22 mouse cellular contexts compared by ENCODE assay signal in genomic region chr7:142389961-142390650, GRCm38 (mm10). TPM values are rescaled to one million over a fixed set of nuclear protein-coding genes. Genes with fewer than 3 reads are reported as not detected.
DNase-seq lines count a peak whose midpoint lies in the region; ATAC-seq and TF ChIP-seq lines count a peak whose summit lies in the region.
"Had no signal": no experiment of that assay in that cellular context is flagged by ENCODE, and none has a peak within 500 bp of the region (broad histone marks: within the 10 kb centered on the region; RNA-seq: fewer than 3 reads in every experiment).

No protein-coding gene starts in this region.

- ATAC-seq in heart, embryonic 12.5 days (ENCODE audit: insufficient number of reproducible peaks, low FRiP score): no peak
- no peak for ATAC-seq in liver, embryonic 11.5 days (replicated peaks; ENCODE audit: low FRiP score)
- no peak for ATAC-seq in inflammation-experienced regulatory T-cells, adult 6 months
- ATAC-seq in intestine, embryonic 15.5 days: no peak
- ATAC-seq: forebrain, postnatal 0 days; Patski had no signal

- no peak overlapping the region for H3K27ac ChIP-seq in heart, adult 2 months
- no peak overlapping the region for H3K27ac ChIP-seq in heart, embryonic 12.5 days (ENCODE audit: poor library complexity, severe bottlenecking)
- no peak overlapping the region for H3K27ac ChIP-seq in MEL (ENCODE audit: control insufficient read depth, low read depth, low read length)
- 0 out of 2 replicates have a peak overlapping the region, but pooled peaks have one; percentile 9 for H3K27ac ChIP-seq in liver, embryonic 11.5 days (ENCODE audit: low read depth, low read length)
- no peak overlapping the region for H3K27ac ChIP-seq in intestine, embryonic 15.5 days
- no peak overlapping the region for H3K27ac ChIP-seq in midbrain, embryonic 10.5 days (replicated peaks)
- H3K27ac ChIP-seq: gastrocnemius, adult 2 months; hindbrain, embryonic 14.5 days; kidney, postnatal 0 days; limb, embryonic 12.5 days; lung, embryonic 15.5 days; midbrain, embryonic 12.5 days had no signal

- no peak overlapping the region for H3K4me3 ChIP-seq in heart, adult 2 months
- H3K4me3 ChIP-seq in heart, embryonic 12.5 days: no peak overlapping the region
- no peak overlapping the region for H3K4me3 ChIP-seq in MEL (ENCODE audit: control insufficient read depth in 1 of 2, insufficient read depth in 1 of 2, low read depth in 2 of 2, low read length in 2 of 2)
- no peak overlapping the region for H3K4me3 ChIP-seq in liver, embryonic 11.5 days (ENCODE audit: low read depth, low read length)
- peak overlapping the region; percentile 69 for H3K4me3 ChIP-seq in megakaryocyte, embryonic 14.5 days (replicated peaks)
- H3K4me3 ChIP-seq in intestine, embryonic 15.5 days (replicated peaks): no peak overlapping the region
- H3K4me3 ChIP-seq in midbrain, embryonic 10.5 days: no peak overlapping the region
- H3K4me3 ChIP-seq: gastrocnemius, adult 2 months; limb, embryonic 12.5 days; lung, embryonic 15.5 days; midbrain, embryonic 12.5 days had no signal

- no peak for TF ChIP-seq POLR2A in heart, adult 2 months (IDR thresholded peaks at IDR 0.05; ENCODE audit: insufficient read depth, low read depth, low read length)
- no peak for TF ChIP-seq POLR2A in MEL (IDR thresholded peaks at IDR 0.05; ENCODE audit: control insufficient read depth in 1 of 2, insufficient read depth in 1 of 2, low read depth in 1 of 2, low read length in 2 of 2, poor library complexity in 1 of 2)

- peaks cover 2% of the 10 kb centered on the region for H3K79me2 ChIP-seq in heart, adult 2 months (replicated peaks; ENCODE audit: control insufficient read depth, insufficient read depth, low read length)
- peaks cover 21% of the 10 kb centered on the region for H3K79me2 ChIP-seq in MEL (ENCODE audit: control insufficient read depth, insufficient read depth, low read length, poor library complexity)

- TF ChIP-seq RAD21 in MEL (IDR thresholded peaks at IDR 0.05; ENCODE audit: low read depth, low read length): no peak

- no peak overlapping the region for H3K4me2 ChIP-seq in heart, embryonic 12.5 days
- H3K4me2 ChIP-seq in liver, embryonic 11.5 days: no peak overlapping the region
- no peak overlapping the region for H3K4me2 ChIP-seq in intestine, embryonic 15.5 days (replicated peaks)
- H3K4me2 ChIP-seq: hindbrain, embryonic 14.5 days; limb, embryonic 12.5 days; lung, embryonic 15.5 days; midbrain, embryonic 12.5 days had no signal

- intact Hi-C loops in heart, adult 2 months (cut with DNase I): loop anchor here (2.0 to 5.0 kb wide), 3 partner anchors 17 to 58 kb away; partner anchors contain the start of gene Ifitm10

- no peak for TF ChIP-seq EP300 in heart, adult 2 months (IDR thresholded peaks at IDR 0.05; ENCODE audit: insufficient read depth, low read depth, low read length)
- TF ChIP-seq EP300 in MEL (IDR thresholded peaks at IDR 0.05; ENCODE audit: low read depth in 1 of 2, low read length in 2 of 2): no peak

- TF ChIP-seq CTCF in heart, adult 2 months (IDR thresholded peaks at IDR 0.05): no peak
- TF ChIP-seq CTCF in MEL (IDR thresholded peaks at IDR 0.05 in 2 of 3, conservative IDR thresholded peaks at IDR 0.05 in 1 of 3; ENCODE audit: control insufficient read depth in 1 of 3, insufficient read depth in 1 of 3, low read depth in 2 of 3, low read length in 3 of 3, poor library complexity in 1 of 3, severe bottlenecking in 1 of 3): no peak

- 79% methylated on average over 3 of the region's 3 CpGs for WGBS in heart, adult 2 months
- WGBS in heart, embryonic 12.5 days: 78% methylated on average over 3 of the region's 3 CpGs
- WGBS in liver, embryonic 11.5 days: 79% methylated on average over 3 of the region's 3 CpGs
- 81% methylated on average over 3 of the region's 3 CpGs for WGBS in intestine, embryonic 15.5 days
- WGBS in midbrain, embryonic 10.5 days: 83% methylated on average over 3 of the region's 3 CpGs

- H3K27me3 ChIP-seq in heart, adult 2 months (ENCODE audit: control insufficient read depth, insufficient read depth, low read length): no peaks in the 10 kb centered on the region
- H3K27me3 ChIP-seq in heart, embryonic 12.5 days (replicated peaks): no peaks in the 10 kb centered on the region
- H3K27me3 ChIP-seq in MEL (ENCODE audit: control insufficient read depth in 1 of 2, insufficient read depth in 2 of 2, low read length in 2 of 2): no peaks in the 10 kb centered on the region
- H3K27me3 ChIP-seq in liver, embryonic 11.5 days (replicated peaks; ENCODE audit: control insufficient read depth, insufficient read depth, low read length): no peaks in the 10 kb centered on the region
- H3K27me3 ChIP-seq in megakaryocyte, embryonic 14.5 days (replicated peaks): no peaks in the 10 kb centered on the region
- no peaks in the 10 kb centered on the region for H3K27me3 ChIP-seq in intestine, embryonic 15.5 days (replicated peaks)
- H3K27me3 ChIP-seq in midbrain, embryonic 10.5 days (ENCODE audit: low read depth, poor library complexity, severe bottlenecking): no peaks in the 10 kb centered on the region
- H3K27me3 ChIP-seq: limb, embryonic 12.5 days; lung, embryonic 15.5 days; Patski had no signal

- H3K4me1 ChIP-seq in heart, adult 2 months (ENCODE audit: control insufficient read depth, insufficient read depth, low read length): peaks cover 29% of the 10 kb centered on the region
- peaks cover 25% of the 10 kb centered on the region for H3K4me1 ChIP-seq in heart, embryonic 12.5 days (replicated peaks)
- H3K4me1 ChIP-seq in MEL (ENCODE audit: control insufficient read depth in 1 of 2, insufficient read depth in 2 of 2, low read length in 2 of 2): peaks cover 22 to 49% of the 10 kb centered on the region in 2 experiments
- peaks cover 47% of the 10 kb centered on the region for H3K4me1 ChIP-seq in liver, embryonic 11.5 days (replicated peaks; ENCODE audit: control insufficient read depth, insufficient read depth, low read length)
- H3K4me1 ChIP-seq in megakaryocyte, embryonic 14.5 days: peaks cover 91% of the 10 kb centered on the region
- H3K4me1 ChIP-seq in intestine, embryonic 15.5 days (replicated peaks): peaks cover 17% of the 10 kb centered on the region
- H3K4me1 ChIP-seq in midbrain, embryonic 10.5 days: peaks cover 34% of the 10 kb centered on the region

- DNase-seq in heart, adult 2 months: peak; percentile 17 to 30
- DNase-seq in MEL (ENCODE audit: low read depth, low spot score): peak; percentile 29
- DNase-seq in liver, embryonic 11.5 days (ENCODE audit: low spot score): no peak
- DNase-seq in midbrain, embryonic 10.5 days (ENCODE audit: low spot score): no peak
- DNase-seq: cerebellum, adult 2 months; forebrain, postnatal 0 days; gastrocnemius, adult 2 months; heart, adult 18-20 months; kidney, adult 11 months had no signal

- no peak overlapping the region for H3K9ac ChIP-seq in heart, adult 2 months (ENCODE audit: low read depth, low read length)
- H3K9ac ChIP-seq in heart, embryonic 12.5 days: no peak overlapping the region
- H3K9ac ChIP-seq in MEL (ENCODE audit: control insufficient read depth, low read depth, low read length, poor library complexity, severe bottlenecking): no peak overlapping the region
- no peak overlapping the region for H3K9ac ChIP-seq in liver, embryonic 11.5 days (ENCODE audit: low read depth, low read length)
- H3K9ac ChIP-seq in intestine, embryonic 15.5 days: no peak overlapping the region
- H3K9ac ChIP-seq: forebrain, postnatal 0 days; hindbrain, embryonic 14.5 days; limb, embryonic 12.5 days; lung, embryonic 15.5 days; midbrain, embryonic 12.5 days had no signal

- no peaks in the 10 kb centered on the region for H3K9me3 ChIP-seq in heart, embryonic 12.5 days (replicated peaks)
- H3K9me3 ChIP-seq in MEL (replicated peaks; ENCODE audit: insufficient read depth, low read length): no peaks in the 10 kb centered on the region
- H3K9me3 ChIP-seq in liver, embryonic 11.5 days (ENCODE audit: control insufficient read depth, low read length): no peaks in the 10 kb centered on the region
- H3K9me3 ChIP-seq in megakaryocyte, embryonic 14.5 days: no peaks in the 10 kb centered on the region
- H3K9me3 ChIP-seq in intestine, embryonic 15.5 days: no peaks in the 10 kb centered on the region
- no peaks in the 10 kb centered on the region for H3K9me3 ChIP-seq in midbrain, embryonic 10.5 days (replicated peaks)
- H3K9me3 ChIP-seq: limb, embryonic 12.5 days; lung, embryonic 15.5 days; midbrain, embryonic 12.5 days had no signal

- peaks cover 5% of the 10 kb centered on the region; the same call in 1 of the 2 replicates for H3K36me3 ChIP-seq in heart, adult 2 months (ENCODE audit: control insufficient read depth, insufficient read depth, low read length)
- H3K36me3 ChIP-seq in heart, embryonic 12.5 days: peaks cover 6% of the 10 kb centered on the region
- peaks cover 0 to 22% of the 10 kb centered on the region in 2 experiments for H3K36me3 ChIP-seq in MEL (ENCODE audit: control insufficient read depth in 1 of 2, insufficient read depth in 2 of 2, low read length in 2 of 2)
- peaks cover 6% of the 10 kb centered on the region for H3K36me3 ChIP-seq in liver, embryonic 11.5 days (ENCODE audit: control insufficient read depth, insufficient read depth, low read length)
- peaks cover 20% of the 10 kb centered on the region for H3K36me3 ChIP-seq in megakaryocyte, embryonic 14.5 days (replicated peaks; ENCODE audit: low read length)
- H3K36me3 ChIP-seq in intestine, embryonic 15.5 days: peaks cover 2% of the 10 kb centered on the region; the same call in 1 of the 2 replicates
- H3K36me3 ChIP-seq in midbrain, embryonic 10.5 days: peaks cover 7% of the 10 kb centered on the region; the same call in 1 of the 2 replicates

RNA-seq across cellular contexts. Expression of gene Ctsd, which starts 2.3 kb away (rescaled TPM):
- total RNA-seq in heart, adult 2 months (2021): 100 to 1,000 TPM; 883 to 991 TPM
- polyA plus RNA-seq in heart, adult 2 months (2012; rRNA removed): 1,120 and 1,462 TPM in 2 replicates
- 431 and 436 TPM in 2 replicates for polyA plus RNA-seq in heart, embryonic 12.5 days (2016; fragmentation: Nextera tagmentation; extraction: Ambion mirVana)
- total RNA-seq in MEL (2012; rRNA removed): 112 and 115 TPM in 2 replicates
- 100 to 1,000 TPM in 1 of 2 experiments, 10 to 100 TPM in 1; 89.3 to 179 TPM for polyA plus RNA-seq in MEL (2012; ENCODE audit: insufficient read depth in 1 of 2, insufficient read length in 2 of 2, low read depth in 1 of 2, low replicate concordance in 2 of 2, missing spikeins in 1 of 2)
- polyA plus RNA-seq in liver, embryonic 11.5 days (2014; fragmentation: Nextera tagmentation; extraction: Ambion mirVana): 316 and 340 TPM in 2 replicates
- polyA plus RNA-seq in megakaryocyte, embryonic 14.5 days (2012; ENCODE audit: insufficient read depth, low replicate concordance): 432 and 816 TPM in 2 replicates
- 100 to 1,000 TPM; 259 to 561 (median 285) TPM for polyA plus RNA-seq in inflammation-experienced regulatory T-cells, adult 6 months (2017; shearing (Covaris generic))
- polyA plus RNA-seq in intestine, embryonic 15.5 days (2015; fragmentation: Nextera tagmentation; extraction: Ambion mirVana): 282 and 329 TPM in 2 replicates
- 145 and 171 TPM in 2 replicates for polyA plus RNA-seq in midbrain, embryonic 10.5 days (2016; fragmentation: Nextera tagmentation; extraction: Ambion mirVana)

RNA-seq across cellular contexts. Expression of gene Gm49369, which starts 7.6 kb away (rescaled TPM):
- 1 to 10 TPM; 3.5 to 4.9 TPM for total RNA-seq in heart, adult 2 months (2021)
- polyA plus RNA-seq in heart, adult 2 months (2012; rRNA removed): 0.23 TPM in 1 of 2 replicates, not detected in the other
- 3.0 TPM in 1 of 2 replicates, not detected in the other for polyA plus RNA-seq in heart, embryonic 12.5 days (2016; fragmentation: Nextera tagmentation; extraction: Ambion mirVana)
- 3.2 and 8.1 TPM in 2 replicates for total RNA-seq in MEL (2012; rRNA removed)
- polyA plus RNA-seq in MEL (2012; ENCODE audit: insufficient read depth in 1 of 2, insufficient read length in 2 of 2, low read depth in 1 of 2, low replicate concordance in 2 of 2, missing spikeins in 1 of 2): 10 to 100 TPM in 1 of 2 experiments, not detected in 1; 15.2 TPM
- not detected in 2 replicates for polyA plus RNA-seq in liver, embryonic 11.5 days (2014; fragmentation: Nextera tagmentation; extraction: Ambion mirVana)
- polyA plus RNA-seq in megakaryocyte, embryonic 14.5 days (2012; ENCODE audit: insufficient read depth, low replicate concordance): 14.0 and 303 TPM in 2 replicates
- polyA plus RNA-seq in inflammation-experienced regulatory T-cells, adult 6 months (2017; shearing (Covaris generic)): 1 to 10 TPM in 1 of 3 experiments, under 1 TPM in 1, not detected in 1; 0.63 to 1.9 TPM
- polyA plus RNA-seq in intestine, embryonic 15.5 days (2015; fragmentation: Nextera tagmentation; extraction: Ambion mirVana): 1.2 and 1.9 TPM in 2 replicates
- 0.75 TPM in 1 of 2 replicates, not detected in the other for polyA plus RNA-seq in midbrain, embryonic 10.5 days (2016; fragmentation: Nextera tagmentation; extraction: Ambion mirVana)
- polyA plus RNA-seq: C2C12; forebrain, postnatal 0 days; heart, embryonic 16.5 days; hindbrain, embryonic 14.5 days; kidney, postnatal 0 days; midbrain, embryonic 12.5 days had no signal

RNA-seq across cellular contexts. Expression of gene Ifitm10, which starts 16.6 kb away (rescaled TPM):
- 1 to 10 TPM; 2.2 to 3.6 TPM for total RNA-seq in heart, adult 2 months (2021)
- 4.9 and 6.4 TPM in 2 replicates for polyA plus RNA-seq in heart, adult 2 months (2012; rRNA removed)
- polyA plus RNA-seq in heart, embryonic 12.5 days (2016; fragmentation: Nextera tagmentation; extraction: Ambion mirVana): 5.4 and 7.4 TPM in 2 replicates
- not detected in 2 replicates for total RNA-seq in MEL (2012; rRNA removed)
- polyA plus RNA-seq in MEL (2012; ENCODE audit: insufficient read depth in 1 of 2, insufficient read length in 2 of 2, low read depth in 1 of 2, low replicate concordance in 2 of 2, missing spikeins in 1 of 2): under 1 TPM in 1 of 2 experiments, not detected in 1; 0.21 TPM
- 1.8 and 2.4 TPM in 2 replicates for polyA plus RNA-seq in liver, embryonic 11.5 days (2014; fragmentation: Nextera tagmentation; extraction: Ambion mirVana)
- 3.4 and 19.5 TPM in 2 replicates for polyA plus RNA-seq in megakaryocyte, embryonic 14.5 days (2012; ENCODE audit: insufficient read depth, low replicate concordance)
- polyA plus RNA-seq in inflammation-experienced regulatory T-cells, adult 6 months (2017; shearing (Covaris generic)): 1 to 10 TPM; 1.6 to 4.5 (median 1.9) TPM
- polyA plus RNA-seq in intestine, embryonic 15.5 days (2015; fragmentation: Nextera tagmentation; extraction: Ambion mirVana): 1.9 and 2.0 TPM in 2 replicates
- 0.41 and 0.50 TPM in 2 replicates for polyA plus RNA-seq in midbrain, embryonic 10.5 days (2016; fragmentation: Nextera tagmentation; extraction: Ambion mirVana)

RNA-seq across cellular contexts. Expression of gene Syt8, which starts 44.5 kb away (rescaled TPM):
- not detected for total RNA-seq in heart, adult 2 months (2021)
- polyA plus RNA-seq in heart, adult 2 months (2012; rRNA removed): not detected in 2 replicates
- 0.28 and 0.57 TPM in 2 replicates for polyA plus RNA-seq in heart, embryonic 12.5 days (2016; fragmentation: Nextera tagmentation; extraction: Ambion mirVana)
- not detected in 2 replicates for total RNA-seq in MEL (2012; rRNA removed)
- not detected for polyA plus RNA-seq in MEL (2012; ENCODE audit: insufficient read depth in 1 of 2, insufficient read length in 2 of 2, low read depth in 1 of 2, low replicate concordance in 2 of 2, missing spikeins in 1 of 2)
- polyA plus RNA-seq in liver, embryonic 11.5 days (2014; fragmentation: Nextera tagmentation; extraction: Ambion mirVana): 0.41 and 0.42 TPM in 2 replicates
- polyA plus RNA-seq in megakaryocyte, embryonic 14.5 days (2012; ENCODE audit: insufficient read depth, low replicate concordance): 3.4 TPM in 1 of 2 replicates, not detected in the other
- polyA plus RNA-seq in inflammation-experienced regulatory T-cells, adult 6 months (2017; shearing (Covaris generic)): not detected
- polyA plus RNA-seq in intestine, embryonic 15.5 days (2015; fragmentation: Nextera tagmentation; extraction: Ambion mirVana): 5.4 and 5.6 TPM in 2 replicates
- polyA plus RNA-seq in midbrain, embryonic 10.5 days (2016; fragmentation: Nextera tagmentation; extraction: Ambion mirVana): 0.34 TPM in 1 of 2 replicates, not detected in the other
- total RNA-seq: forebrain, postnatal 0 days; gastrocnemius, adult 2 months; heart, adult 18-20 months had no signal
- polyA plus RNA-seq: cerebellum, adult 2 months; cortical plate, adult 2 months; forebrain, postnatal 0 days; hindbrain, embryonic 14.5 days had no signal

RNA-seq across cellular contexts. Expression of gene Tnni2, which starts 51.5 kb away (rescaled TPM):
- total RNA-seq in heart, adult 2 months (2021): 1 to 10 TPM; 2.7 to 3.0 TPM
- 5.9 and 7.5 TPM in 2 replicates for polyA plus RNA-seq in heart, adult 2 months (2012; rRNA removed)
- polyA plus RNA-seq in heart, embryonic 12.5 days (2016; fragmentation: Nextera tagmentation; extraction: Ambion mirVana): 50.6 and 53.5 TPM in 2 replicates
- total RNA-seq in MEL (2012; rRNA removed): not detected in 2 replicates
- polyA plus RNA-seq in MEL (2012; ENCODE audit: insufficient read depth in 1 of 2, insufficient read length in 2 of 2, low read depth in 1 of 2, low replicate concordance in 2 of 2, missing spikeins in 1 of 2): under 1 TPM in 1 of 2 experiments, not detected in 1; 0.84 TPM
- polyA plus RNA-seq in liver, embryonic 11.5 days (2014; fragmentation: Nextera tagmentation; extraction: Ambion mirVana): 1.9 and 3.7 TPM in 2 replicates
- 3.4 TPM in 1 of 2 replicates, not detected in the other for polyA plus RNA-seq in megakaryocyte, embryonic 14.5 days (2012; ENCODE audit: insufficient read depth, low replicate concordance)
- polyA plus RNA-seq in inflammation-experienced regulatory T-cells, adult 6 months (2017; shearing (Covaris generic)): not detected
- 4.8 and 4.9 TPM in 2 replicates for polyA plus RNA-seq in intestine, embryonic 15.5 days (2015; fragmentation: Nextera tagmentation; extraction: Ambion mirVana)
- 0.52 and 1.5 TPM in 2 replicates for polyA plus RNA-seq in midbrain, embryonic 10.5 days (2016; fragmentation: Nextera tagmentation; extraction: Ambion mirVana)

Comparison
In these comparisons a context has a peak if more than half of its experiments do, and no peak if none do; other contexts are left out.
1. DNase-seq: peak in heart, adult 2 months (2 of 2) and MEL (single experiment); none in liver, embryonic 11.5 days (single experiment) and midbrain, embryonic 10.5 days (single experiment).